Mouse (Mus musculus): ENCODE results near the gene Hacl1. TPM values are rescaled to one million over a fixed set of nuclear protein-coding genes. Genes with fewer than 3 reads are reported as not detected.

The Hacl1 gene
- polyA plus RNA-seq, 1 experiment = 154 TPM

DNA sequence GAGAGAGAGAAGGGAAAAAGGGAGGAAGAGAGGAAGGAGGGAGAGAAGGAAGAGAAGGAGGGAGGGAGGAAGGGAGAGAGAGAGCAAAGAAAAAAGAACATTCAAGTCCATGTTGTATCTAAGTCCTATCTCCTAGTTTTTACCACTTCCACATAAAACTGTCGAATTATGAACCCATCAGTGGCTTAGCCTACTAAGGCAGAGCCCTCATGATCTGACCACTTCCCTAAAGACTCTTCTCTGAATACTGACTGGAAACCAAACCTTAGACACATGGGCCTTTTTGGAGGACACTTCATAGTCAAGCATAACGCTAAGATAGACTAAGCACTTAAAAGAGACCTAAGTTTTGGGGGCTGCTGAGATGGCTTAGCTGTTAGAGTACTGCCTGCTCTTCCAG is 48.0 kb downstream of the Hacl1 start:
- 85% methylated on average over 2 of the region's 2 CpGs for WGBS
- Histone ChIP-seq H3K27ac (ENCODE audit: insufficient read depth, low read depth, low read length) (no peak overlapping the region), H3K4me3 (ENCODE audit: insufficient read depth, low read depth, low read length) (no peak overlapping the region), H3K27me3 (replicated peaks; ENCODE audit: control insufficient read depth, insufficient read depth, low read length) (no peaks in the 10 kb centered on the region), H3K36me3 (ENCODE audit: control insufficient read depth, insufficient read depth, low read length) (no peaks in the 10 kb centered on the region), H3K4me1 (ENCODE audit: control insufficient read depth, insufficient read depth, low read length) (no peaks in the 10 kb centered on the region)
- no peak for TF ChIP-seq CTCF (conservative IDR thresholded peaks at IDR 0.05; ENCODE audit: insufficient read depth, insufficient read length, low read depth, low read length)
- TF ChIP-seq POLR2A (IDR thresholded peaks at IDR 0.05; ENCODE audit: low read depth, low read length) = no peak
- no peak for DNase-seq

- TF ChIP-seq CTCF (conservative IDR thresholded peaks at IDR 0.05; ENCODE audit: insufficient read depth, insufficient read length, low read depth, low read length) = no peak
- TF ChIP-seq POLR2A (IDR thresholded peaks at IDR 0.05; ENCODE audit: low read depth, low read length) = no peak
- no peak within 1 kb of the TSS for H3K27ac ChIP-seq (ENCODE audit: insufficient read depth, low read depth, low read length)
- no peaks in the 10 kb centered on the region for H3K36me3 ChIP-seq (ENCODE audit: control insufficient read depth, insufficient read depth, low read length)
- 90% methylated on average over 3 of the region's 3 CpGs for WGBS
- DNase-seq = no peak
- H3K27me3 ChIP-seq (replicated peaks; ENCODE audit: control insufficient read depth, insufficient read depth, low read length) = no peaks in the 10 kb centered on the region
- H3K4me1 ChIP-seq (ENCODE audit: control insufficient read depth, insufficient read depth, low read length) = no peaks in the 10 kb centered on the region
- no peak within 1 kb of the TSS for H3K4me3 ChIP-seq (ENCODE audit: insufficient read depth, low read depth, low read length)
These were observed 49.8 kb downstream of the Hacl1 start, which contains the start of gene Colq for GRCm38 (mm10) chr14:31591243-31591642. Gene Colq, minus strand, starts transcription at chr14:31591343.

GRCm38 (mm10) chr14:31586451-31586850 is 54.6 kb downstream of the Hacl1 start:
- peak; percentile 33 for DNase-seq
- Histone ChIP-seq H3K4me1 (ENCODE audit: control insufficient read depth, insufficient read depth, low read length) (no peaks in the 10 kb centered on the region), H3K27me3 (replicated peaks; ENCODE audit: control insufficient read depth, insufficient read depth, low read length) (no peaks in the 10 kb centered on the region), H3K27ac (ENCODE audit: insufficient read depth, low read depth, low read length) (no peak overlapping the region), H3K36me3 (ENCODE audit: control insufficient read depth, insufficient read depth, low read length) (no peaks in the 10 kb centered on the region), H3K4me3 (ENCODE audit: insufficient read depth, low read depth, low read length) (no peak overlapping the region)
- 51% methylated on average over 8 of the region's 8 CpGs for WGBS
- TF ChIP-seq POLR2A (IDR thresholded peaks at IDR 0.05; ENCODE audit: low read depth, low read length) (no peak), CTCF (conservative IDR thresholded peaks at IDR 0.05; ENCODE audit: insufficient read depth, insufficient read length, low read depth, low read length) (no peak)

DNA sequence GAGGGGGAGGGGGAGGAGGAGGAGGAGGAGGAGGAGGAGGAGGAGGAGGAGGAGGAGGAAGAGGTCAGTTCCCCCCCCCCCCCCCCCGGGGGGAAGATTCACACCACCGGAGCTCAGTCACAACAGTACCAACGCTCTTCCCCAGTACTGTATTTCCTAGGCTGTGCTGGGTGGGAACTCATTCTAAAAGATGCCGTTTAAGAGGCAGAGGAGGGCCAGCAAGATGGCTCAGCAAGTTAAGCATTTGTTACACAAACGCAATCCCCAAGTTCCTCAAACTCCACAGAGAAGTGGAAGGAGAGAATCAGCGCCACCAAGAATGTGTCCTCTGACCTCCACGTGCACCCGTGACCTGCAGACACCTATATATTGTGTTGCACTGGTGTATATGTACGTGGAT is 58.0 kb downstream of the Hacl1 start:
- TF ChIP-seq POLR2A (IDR thresholded peaks at IDR 0.05; ENCODE audit: low read depth, low read length) (no peak), CTCF (conservative IDR thresholded peaks at IDR 0.05; ENCODE audit: insufficient read depth, insufficient read length, low read depth, low read length) (no peak)

DNA sequence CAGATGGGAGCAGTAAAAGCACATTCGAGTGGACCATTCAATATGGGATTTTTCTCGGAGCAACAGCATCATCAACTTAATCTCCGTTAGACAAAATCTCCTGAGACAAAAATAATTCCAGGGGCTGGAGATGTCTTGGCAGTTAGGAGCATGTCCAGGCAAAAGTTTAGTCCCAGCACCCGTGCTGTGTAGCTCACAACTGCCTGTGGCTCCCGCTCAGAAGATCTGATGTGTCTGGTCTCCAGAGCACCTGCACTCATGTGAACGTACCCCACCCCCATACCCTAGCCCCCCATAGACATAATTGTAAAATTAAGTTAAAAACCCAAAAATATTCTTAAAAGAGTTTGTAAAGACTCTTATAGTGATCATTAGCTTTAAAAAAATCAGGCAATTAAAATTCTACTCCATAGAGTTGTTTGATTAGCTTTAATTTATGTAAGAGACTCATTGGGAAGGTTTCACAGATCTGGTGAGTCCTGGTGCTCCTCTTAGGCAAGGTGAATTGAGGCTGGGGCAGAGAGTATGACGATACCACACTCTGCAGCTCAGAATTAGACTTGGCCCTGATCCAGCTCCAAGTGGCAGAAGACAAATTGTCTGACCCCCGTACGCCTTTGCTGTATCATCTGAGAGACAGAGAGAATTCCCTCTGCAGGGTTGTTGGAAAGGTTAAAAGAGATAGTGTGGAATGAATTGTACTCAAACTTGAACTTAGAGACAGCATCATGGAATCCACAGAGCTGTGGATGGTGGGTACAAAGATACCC is 62.9 kb downstream of the Hacl1 start:
- H3K4me3 ChIP-seq (ENCODE audit: insufficient read depth, low read depth, low read length) = no peak overlapping the region

More for the DNA sequence above, 58.0 kb downstream of the Hacl1 start:
- no peaks in the 10 kb centered on the region for H3K4me1 ChIP-seq (ENCODE audit: control insufficient read depth, insufficient read depth, low read length)
- H3K36me3 ChIP-seq (ENCODE audit: control insufficient read depth, insufficient read depth, low read length) = no peaks in the 10 kb centered on the region
- no peak for DNase-seq
- 74% methylated on average over 9 of the region's 9 CpGs for WGBS
- H3K4me3 ChIP-seq (ENCODE audit: insufficient read depth, low read depth, low read length) = no peak overlapping the region
- no peaks in the 10 kb centered on the region for H3K27me3 ChIP-seq (replicated peaks; ENCODE audit: control insufficient read depth, insufficient read depth, low read length)
- H3K27ac ChIP-seq (ENCODE audit: insufficient read depth, low read depth, low read length) = no peak overlapping the region

DNA sequence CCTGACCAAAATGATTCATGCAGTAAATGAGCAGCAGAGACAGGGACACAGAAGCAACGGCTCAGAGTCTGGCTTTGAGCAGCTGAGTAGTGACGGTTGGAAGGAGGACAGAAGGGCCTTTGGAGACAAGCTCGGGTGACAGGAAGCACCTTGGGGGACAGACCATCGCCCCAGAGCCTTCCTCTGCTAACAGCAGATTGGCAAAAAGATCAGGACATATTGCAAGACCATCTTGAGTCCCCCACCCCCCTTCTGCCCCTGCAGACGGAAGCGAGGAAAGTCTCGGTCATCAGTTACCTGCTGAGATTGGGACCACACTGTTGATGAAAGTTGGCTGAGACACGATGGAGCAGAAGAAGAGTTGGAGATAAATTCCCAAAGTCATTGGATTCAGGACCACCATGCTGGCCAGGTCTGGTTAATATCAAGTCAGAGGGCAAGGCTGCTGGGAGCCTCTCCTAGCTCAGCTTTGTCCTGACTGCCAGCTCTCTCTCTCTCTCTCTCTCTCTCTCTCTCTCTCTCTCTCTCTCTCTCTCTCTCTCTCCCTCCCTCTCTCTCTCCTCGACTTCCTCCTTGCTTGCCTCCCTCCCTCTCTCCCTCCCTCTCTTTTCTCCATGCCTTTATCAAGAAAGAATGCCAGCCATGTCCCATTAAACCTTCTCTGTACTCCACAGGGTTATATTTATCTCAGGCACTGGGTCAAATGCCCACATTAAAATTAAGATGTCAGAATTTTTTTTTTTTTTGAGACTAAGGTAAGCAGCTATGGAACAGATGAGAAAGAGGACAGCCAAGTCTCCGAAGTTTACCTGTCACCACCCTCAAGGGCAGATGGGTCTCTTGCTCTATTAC is 64.0 kb downstream of the Hacl1 start:
- Histone ChIP-seq H3K36me3 (ENCODE audit: control insufficient read depth, insufficient read depth, low read length) (no peaks in the 10 kb centered on the region), H3K27ac (ENCODE audit: insufficient read depth, low read depth, low read length) (no peak overlapping the region), H3K4me3 (ENCODE audit: insufficient read depth, low read depth, low read length) (no peak overlapping the region), H3K4me1 (ENCODE audit: control insufficient read depth, insufficient read depth, low read length) (no peaks in the 10 kb centered on the region), H3K27me3 (replicated peaks; ENCODE audit: control insufficient read depth, insufficient read depth, low read length) (no peaks in the 10 kb centered on the region)
- no peak for TF ChIP-seq CTCF (conservative IDR thresholded peaks at IDR 0.05; ENCODE audit: insufficient read depth, insufficient read length, low read depth, low read length)
- no peak for TF ChIP-seq POLR2A (IDR thresholded peaks at IDR 0.05; ENCODE audit: low read depth, low read length)
- no peak for DNase-seq
- WGBS = 54% methylated on average over 10 of the region's 10 CpGs

More for the DNA sequence above, 62.9 kb downstream of the Hacl1 start:
- no peaks in the 10 kb centered on the region for H3K4me1 ChIP-seq (ENCODE audit: control insufficient read depth, insufficient read depth, low read length)
- no peak overlapping the region for H3K27ac ChIP-seq (ENCODE audit: insufficient read depth, low read depth, low read length)
- H3K36me3 ChIP-seq (ENCODE audit: control insufficient read depth, insufficient read depth, low read length) = no peaks in the 10 kb centered on the region
- DNase-seq = no peak
- 57% methylated on average over 9 of the region's 9 CpGs for WGBS
- no peaks in the 10 kb centered on the region for H3K27me3 ChIP-seq (replicated peaks; ENCODE audit: control insufficient read depth, insufficient read depth, low read length)
- TF ChIP-seq POLR2A (IDR thresholded peaks at IDR 0.05; ENCODE audit: low read depth, low read length) = no peak
- TF ChIP-seq CTCF (conservative IDR thresholded peaks at IDR 0.05; ENCODE audit: insufficient read depth, insufficient read length, low read depth, low read length) = no peak

DNA sequence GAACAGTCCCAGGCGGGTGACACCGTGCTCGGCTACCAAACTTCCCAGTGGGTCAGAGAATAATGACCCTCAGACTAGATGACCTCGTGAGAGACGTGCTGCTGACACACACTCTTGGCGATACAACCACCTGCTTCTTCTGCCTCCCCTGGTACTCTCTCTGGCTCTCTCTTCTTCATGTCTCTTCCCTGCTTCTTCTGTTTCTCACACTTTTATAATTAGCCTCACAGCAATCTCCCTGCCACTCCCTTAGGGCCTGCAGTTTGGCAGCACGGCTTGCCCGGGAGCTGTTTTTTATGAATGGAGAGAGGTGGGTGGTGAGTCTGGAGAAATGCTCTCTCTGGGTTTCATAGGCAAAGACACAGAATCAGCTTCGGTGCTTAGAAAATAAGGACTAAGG is 65.2 kb downstream of the Hacl1 start:
- Histone ChIP-seq H3K4me1 (ENCODE audit: control insufficient read depth, insufficient read depth, low read length) (no peaks in the 10 kb centered on the region), H3K27ac (ENCODE audit: insufficient read depth, low read depth, low read length) (no peak overlapping the region), H3K36me3 (ENCODE audit: control insufficient read depth, insufficient read depth, low read length) (no peaks in the 10 kb centered on the region), H3K4me3 (ENCODE audit: insufficient read depth, low read depth, low read length) (no peak overlapping the region), H3K27me3 (replicated peaks; ENCODE audit: control insufficient read depth, insufficient read depth, low read length) (no peaks in the 10 kb centered on the region)
- TF ChIP-seq POLR2A (IDR thresholded peaks at IDR 0.05; ENCODE audit: low read depth, low read length) (no peak), CTCF (conservative IDR thresholded peaks at IDR 0.05; ENCODE audit: insufficient read depth, insufficient read length, low read depth, low read length) (no peak)
- DNase-seq = no peak
- WGBS = 69% methylated on average over 9 of the region's 9 CpGs

Data from kidney, adult 2 months (tissue).